Mouse (Mus musculus): ENCODE measurements around the gene Slc22a23. TPM values are rescaled to one million over a fixed set of nuclear protein-coding genes. Genes with fewer than 3 reads are reported as not detected.
A peak's percentile ranks its signal among the peaks of the same experiment; 100 is the strongest.

The Slc22a23 gene
- polyA plus RNA-seq, 1 experiment, result 10.6 TPM

GRCm38 (mm10) chr13:34301585-34301984 lies 43.4 kb downstream of the Slc22a23 start:
- DNase-seq (ENCODE audit: low read depth), result no peak

GRCm38 (mm10) chr13:34299351-34300333 lies 45.3 kb downstream of the Slc22a23 start:
- DNase-seq (ENCODE audit: low read depth), result no peak

GRCm38 (mm10) chr13:34298674-34299073 lies 46.3 kb downstream of the Slc22a23 start:
- no peak for DNase-seq (ENCODE audit: low read depth)

- no peak for DNase-seq (ENCODE audit: low read depth)
Observed at GRCm38 (mm10) chr13:34298061-34298460, 46.9 kb downstream of the Slc22a23 start.

GRCm38 (mm10) chr13:34295787-34296435 lies 49.1 kb downstream of the Slc22a23 start:
- DNase-seq (ENCODE audit: low read depth), result no peak

- DNase-seq (ENCODE audit: low read depth), result no peak
Observed at GRCm38 (mm10) chr13:34294212-34294611, 50.8 kb downstream of the Slc22a23 start.

GRCm38 (mm10) chr13:34292042-34292441 lies 52.9 kb downstream of the Slc22a23 start:
- DNase-seq (ENCODE audit: low read depth), result no peak

- DNase-seq (ENCODE audit: low read depth), result peak; percentile 72
Observed at GRCm38 (mm10) chr13:34290346-34290745, 54.6 kb downstream of the Slc22a23 start.

GRCm38 (mm10) chr13:34289567-34289966 lies 55.4 kb downstream of the Slc22a23 start:
- DNase-seq (ENCODE audit: low read depth), result no peak

GRCm38 (mm10) chr13:34288129-34288528 lies 56.9 kb downstream of the Slc22a23 start:
- no peak for DNase-seq (ENCODE audit: low read depth)

GRCm38 (mm10) chr13:34287601-34288083 lies 57.3 kb downstream of the Slc22a23 start:
- no peak for DNase-seq (ENCODE audit: low read depth)

- peak; percentile 60 for DNase-seq (ENCODE audit: low read depth)
Observed at GRCm38 (mm10) chr13:34281360-34281759, 63.6 kb downstream of the Slc22a23 start.

- no peak for DNase-seq (ENCODE audit: low read depth)
Observed at GRCm38 (mm10) chr13:34278759-34279270, 66.2 kb downstream of the Slc22a23 start.

- DNase-seq (ENCODE audit: low read depth), result no peak
Observed at GRCm38 (mm10) chr13:34278288-34278701, 66.7 kb downstream of the Slc22a23 start.

GRCm38 (mm10) chr13:34277611-34278010 lies 67.4 kb downstream of the Slc22a23 start:
- DNase-seq (ENCODE audit: low read depth), result no peak

GRCm38 (mm10) chr13:34277001-34277400 lies 68.0 kb downstream of the Slc22a23 start:
- no peak for DNase-seq (ENCODE audit: low read depth)

GRCm38 (mm10) chr13:34274890-34275289 lies 70.1 kb downstream of the Slc22a23 start:
- no peak for DNase-seq (ENCODE audit: low read depth)

- no peak for DNase-seq (ENCODE audit: low read depth)
Observed at GRCm38 (mm10) chr13:34274417-34274816, 70.6 kb downstream of the Slc22a23 start.

GRCm38 (mm10) chr13:34272275-34273054 lies 72.5 kb downstream of the Slc22a23 start:
- no peak for DNase-seq (ENCODE audit: low read depth)

- no peak for DNase-seq (ENCODE audit: low read depth)
Observed at GRCm38 (mm10) chr13:34271665-34272064, 73.3 kb downstream of the Slc22a23 start.

- DNase-seq (ENCODE audit: low read depth), result no peak
Observed at GRCm38 (mm10) chr13:34270886-34271602, 73.9 kb downstream of the Slc22a23 start.

Measured in gonadal fat pad, adult 2 months (tissue).